Mouse (Mus musculus) heart, embryonic 14.5 days (tissue): ENCODE results near the gene Clasp2. TPM values are rescaled to one million over a fixed set of nuclear protein-coding genes. Genes with fewer than 3 reads are reported as not detected.
A peak's percentile ranks its signal among the peaks of the same experiment; 100 is the strongest.
"Not testable (repeated sequence)": the region's sequence is repeated elsewhere in the genome, so short reads cannot be mapped to it uniquely, and the experiment has no call there.

Experiments used
- ATAC-seq: fragments of 200-750 bp; cut with Nextera tagmentation; 2 replicates; pipeline ENCODE4 v1.8.0; 2017; ENCODE audit warnings: low read depth, moderate TSS enrichment; ENCODE audit not compliant: insufficient number of reproducible peaks, insufficient read depth, low FRiP score
- H3K27ac ChIP-seq, 2 experiments: fragments of 200-500 bp in 1 of 2; fragments of 300-500 bp in 1 of 2; sonication (generic) in 1 of 2; replicated peaks in 1 of 2; 2 replicates each; pipeline ENCODE4 v1.5.1; 2012 to 2014; ENCODE audit warnings: low read depth in 2 of 2, low read length in 2 of 2, control low read depth in 1 of 2, mild to moderate bottlenecking in 1 of 2, mixed read lengths in 1 of 2; ENCODE audit not compliant: control insufficient read depth in 1 of 2, insufficient read depth in 1 of 2
- H3K27me3 ChIP-seq: fragments of 300-500 bp; sonication (generic); 2 replicates; pipeline ENCODE4 v1.6.1; 2014; ENCODE audit warnings: mild to moderate bottlenecking, low read length, control low read depth; ENCODE audit not compliant: control insufficient read depth, insufficient read depth
- H3K36me3 ChIP-seq: fragments of 300-500 bp; sonication (generic); 2 replicates; pipeline ENCODE4 v1.6.1; 2014; ENCODE audit warnings: mild to moderate bottlenecking, control low read depth, low read length, mixed read lengths; ENCODE audit not compliant: control insufficient read depth, insufficient read depth
- H3K4me1 ChIP-seq, 2 experiments: fragments of 200-500 bp in 1 of 2; fragments of 300-500 bp in 1 of 2; sonication (generic) in 1 of 2; 2 replicates each; pipeline ENCODE4 v1.6.1; 2012 to 2014; ENCODE audit warnings: low read length in 2 of 2, control low read depth in 1 of 2, mixed read lengths in 1 of 2; ENCODE audit not compliant: control insufficient read depth in 2 of 2, insufficient read depth in 2 of 2
- H3K4me2 ChIP-seq: fragments of 300-500 bp; sonication (generic); 2 replicates; pipeline ENCODE4 v1.6.1; 2014; ENCODE audit warnings: mild to moderate bottlenecking, low read length
- H3K4me3 ChIP-seq, 2 experiments: fragments of 200-500 bp in 1 of 2; fragments of 300-500 bp in 1 of 2; sonication (generic) in 1 of 2; 2 replicates each; pipeline ENCODE4 v1.5.1; 2012 to 2014; ENCODE audit warnings: low read length in 2 of 2, mild to moderate bottlenecking in 2 of 2, control low read depth in 1 of 2, low read depth in 1 of 2, moderate library complexity in 1 of 2; ENCODE audit not compliant: control insufficient read depth in 1 of 2, insufficient read depth in 1 of 2
- H3K9ac ChIP-seq: fragments of 300-500 bp; sonication (generic); 2 replicates; pipeline ENCODE4 v1.6.1; 2014; ENCODE audit warnings: mild to moderate bottlenecking, low read length
- H3K9me3 ChIP-seq: fragments of 300-500 bp; sonication (generic); 2 replicates; pipeline ENCODE4 v1.6.1; 2016; ENCODE audit warnings: low read length, control low read depth; ENCODE audit not compliant: control insufficient read depth
- WGBS: fragments of 180-500 bp; shearing (Covaris S2); extraction: QIAGEN DNeasy Blood & Tissue Kit; methylation state at CpG from one replicate; pipeline ENCODE4 v1.1.7; 2014; 5-methylcytosine and 5-hydroxymethylcytosine counted together
- polyA plus RNA-seq: library from polyadenylated mRNA; unstranded; fragments of >200 nt; fragmentation: Nextera tagmentation; extraction: Ambion mirVana; gene quantifications from 2 replicates; pipeline ENCODE4 v1.2.1, GENCODE M21; 2014

Gene Clasp2
- polyA plus RNA-seq, 1 experiment from 2014 or later = 25.3 TPM

DNA sequence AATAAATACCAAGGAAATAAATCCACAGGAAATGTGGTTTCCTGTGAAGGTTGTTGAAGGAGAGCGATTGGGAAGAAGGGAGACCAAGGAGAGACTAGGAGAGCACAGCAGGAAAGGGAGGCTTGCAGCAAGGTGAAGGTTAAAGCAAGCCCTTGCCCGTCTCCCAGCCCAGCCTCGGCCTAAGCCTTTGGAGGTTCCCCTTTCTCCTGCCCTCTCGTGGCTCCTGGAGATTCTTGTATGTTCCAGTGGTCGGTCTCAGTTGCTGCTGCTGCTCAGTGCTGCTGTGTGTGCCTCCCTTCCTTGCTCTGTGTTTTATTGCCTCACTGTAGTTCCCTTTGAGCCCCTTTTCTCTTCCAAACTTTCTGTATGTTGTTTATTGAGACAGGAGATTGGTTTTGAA lies 42.4 kb downstream of the Clasp2 start:
- 44% methylated on average over 5 of the region's 5 CpGs for WGBS
- Histone ChIP-seq H3K9me3 (no peaks in the 10 kb centered on the region), H3K4me3 (no peak overlapping the region), H3K27me3 (no peaks in the 10 kb centered on the region), H3K36me3 (0 out of 2 replicates have a peak, but pooled peaks cover 4% of the 10 kb centered on the region), H3K4me2 (no peak overlapping the region), H3K4me1 (no peaks in the 10 kb centered on the region; a peak in 1 of 4 replicates), H3K9ac (no peak overlapping the region), H3K27ac (no peak overlapping the region)
- ATAC-seq = no peak

DNA sequence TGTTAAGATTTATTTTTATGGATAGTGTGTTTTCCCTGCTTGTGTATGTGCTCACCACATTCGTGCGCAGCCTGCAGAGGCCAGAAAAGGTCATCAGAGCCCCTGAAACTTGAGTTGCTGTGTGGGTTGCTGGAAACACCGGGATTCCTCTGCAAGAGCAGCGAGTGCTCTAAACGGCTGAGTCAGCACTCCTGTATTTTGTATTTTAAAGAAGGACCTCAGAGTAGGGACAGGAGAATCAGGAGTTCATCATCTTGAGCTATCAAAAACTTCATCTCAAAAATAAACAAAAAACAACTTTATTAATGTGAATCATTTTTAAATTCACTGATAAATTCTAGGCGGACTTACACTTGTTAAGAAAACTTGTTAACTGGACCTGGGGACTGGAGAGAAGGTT lies 48.0 kb downstream of the Clasp2 start:
- peaks cover 0 to 11% of the 10 kb centered on the region in 2 experiments; a peak in 1 of 4 replicates for H3K4me1 ChIP-seq
- H3K27ac ChIP-seq, H3K9ac ChIP-seq, H3K27me3 ChIP-seq, H3K9me3 ChIP-seq, ATAC-seq, H3K4me3 ChIP-seq, H3K36me3 ChIP-seq, H3K4me2 ChIP-seq: not testable (repeated sequence)
- WGBS = 59% methylated on average over 4 of the region's 6 CpGs

DNA sequence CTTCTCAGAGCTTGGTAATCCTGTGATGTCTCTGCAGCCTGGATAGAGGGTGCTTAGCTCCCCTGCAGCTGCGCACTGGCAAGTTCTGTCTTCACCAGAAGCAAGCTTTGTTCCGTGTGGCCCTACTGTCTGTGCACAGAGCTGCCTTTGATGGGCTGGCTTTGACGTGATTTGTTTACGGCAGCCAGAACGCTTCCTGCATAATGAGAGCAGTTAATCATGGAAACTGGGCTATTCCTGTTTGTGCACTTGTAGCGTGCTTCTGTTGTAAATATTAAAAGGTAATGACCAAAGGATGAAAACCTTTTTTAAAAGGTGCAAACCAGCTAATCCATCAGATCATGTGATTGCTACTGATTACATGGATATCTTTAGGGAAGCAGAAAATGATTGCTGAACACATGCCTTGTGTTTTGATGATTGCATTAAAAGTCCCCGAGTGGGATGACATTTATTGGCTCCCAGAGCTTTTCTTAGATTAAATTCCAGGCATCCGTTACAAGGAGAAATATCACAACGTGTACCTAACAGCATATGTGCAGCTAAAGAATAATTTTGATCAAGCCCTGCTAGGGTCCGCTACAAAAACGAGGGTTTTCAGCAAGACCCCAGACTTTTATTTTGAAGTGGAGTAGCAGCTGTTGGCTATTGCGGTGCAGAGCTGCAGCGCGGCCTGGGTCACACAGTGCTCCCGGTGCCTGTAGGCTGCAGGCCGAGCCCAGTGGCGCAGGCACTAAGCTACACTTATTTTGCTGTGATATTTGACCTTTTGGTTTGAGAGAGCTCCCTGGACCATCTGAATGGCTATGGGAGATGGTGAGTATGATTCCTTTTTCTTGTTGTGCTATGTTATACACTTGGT lies 51.6 kb downstream of the Clasp2 start:
- peak overlapping the region; percentile 70 for H3K9ac ChIP-seq
- WGBS = 3% methylated on average over 17 of the region's 17 CpGs
- ATAC-seq = peak; percentile 87

DNA sequence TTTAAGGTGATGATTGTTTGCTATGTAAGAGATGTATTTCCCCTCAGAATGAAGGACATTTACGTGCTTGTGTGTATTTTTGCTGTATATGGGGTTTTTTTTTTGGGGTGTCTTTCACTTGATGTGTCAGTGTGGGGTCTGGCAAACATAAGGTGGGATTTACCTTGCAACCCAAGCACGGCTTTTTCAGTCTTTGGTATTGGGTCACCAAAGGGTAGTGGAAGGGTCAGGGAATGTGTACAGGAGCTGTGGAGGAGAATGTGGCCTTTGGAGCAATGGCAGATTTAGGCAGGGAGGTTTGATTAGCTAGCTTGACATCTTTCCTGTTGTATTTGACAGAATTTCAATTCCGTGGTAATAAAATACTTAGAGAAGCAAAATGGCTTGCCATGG lies 52.2 kb downstream of the Clasp2 start:
- Histone ChIP-seq H3K4me3 (peak overlapping the region; percentile 46 to 50), H3K27me3 (no peaks in the 10 kb centered on the region), H3K4me1 (peaks cover 0 to 14% of the 10 kb centered on the region in 2 experiments; a peak in 2 of 4 replicates), H3K9me3 (no peaks in the 10 kb centered on the region), H3K9ac (peak overlapping the region; percentile 70), H3K27ac (peak overlapping the region; percentile 66 to 77; a peak in 3 of 4 replicates), H3K4me2 (peak overlapping the region; percentile 66), H3K36me3 (no peaks in the 10 kb centered on the region)
- ATAC-seq = no peak
- WGBS = 39% methylated on average over 3 of the region's 3 CpGs

More for the DNA sequence above, 51.6 kb downstream of the Clasp2 start:
- Histone ChIP-seq H3K27me3 (no peaks in the 10 kb centered on the region), H3K27ac (peak overlapping the region; percentile 66 to 77), H3K4me1 (peaks cover 0 to 14% of the 10 kb centered on the region in 2 experiments; a peak in 2 of 4 replicates), H3K9me3 (no peaks in the 10 kb centered on the region), H3K4me2 (peak overlapping the region; percentile 66), H3K4me3 (peak overlapping the region; percentile 46 to 50), H3K36me3 (no peaks in the 10 kb centered on the region)

DNA sequence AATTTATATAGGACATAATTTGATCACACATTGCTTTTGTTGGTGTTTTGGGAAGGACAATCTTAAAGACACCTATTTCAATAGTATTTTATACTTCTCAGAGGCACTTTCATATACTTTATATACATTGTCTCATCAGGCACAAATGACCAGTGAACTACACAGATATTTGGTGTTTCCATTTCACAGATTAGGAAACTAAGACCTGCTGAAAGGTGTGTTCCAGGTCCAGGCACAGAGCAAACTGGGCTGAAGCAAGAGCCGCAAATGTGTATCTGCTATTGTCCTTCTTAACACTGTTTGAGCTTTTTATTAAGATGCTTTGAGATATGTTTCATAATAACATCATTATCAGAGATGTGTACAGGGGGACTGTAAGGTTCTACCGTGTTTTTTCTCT lies 52.7 kb downstream of the Clasp2 start:
- Histone ChIP-seq H3K4me3 (peak overlapping the region in 1 of 2 experiments; percentile 46; a peak in 2 of 4 replicates), H3K36me3 (no peaks in the 10 kb centered on the region), H3K27ac (no peak overlapping the region), H3K9ac (peak overlapping the region; percentile 70), H3K4me2 (peak overlapping the region; percentile 66), H3K9me3 (no peaks in the 10 kb centered on the region), H3K27me3 (no peaks in the 10 kb centered on the region), H3K4me1 (peaks cover 0 to 14% of the 10 kb centered on the region in 2 experiments; a peak in 2 of 4 replicates)
- 81% methylated on average over 2 of the region's 2 CpGs for WGBS
- no peak for ATAC-seq

DNA sequence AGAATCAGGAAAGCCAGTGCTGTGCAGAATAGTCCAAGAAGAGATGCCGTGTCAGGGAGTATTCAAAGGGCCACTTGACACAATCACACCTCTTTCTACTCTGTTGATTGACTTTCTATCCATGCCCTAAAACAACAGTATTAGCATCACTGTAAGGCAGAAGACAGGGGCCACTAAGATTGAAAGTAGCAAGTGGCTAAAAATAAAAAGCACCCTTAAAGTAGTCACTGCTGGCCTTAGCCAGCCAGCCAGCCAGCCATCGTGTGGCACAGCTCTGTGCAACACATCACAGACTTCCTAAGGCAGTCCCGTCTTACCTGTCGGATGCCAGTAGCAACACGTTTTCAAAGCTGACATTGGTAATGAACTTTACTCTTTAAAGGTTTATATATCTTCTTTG lies 55.9 kb downstream of the Clasp2 start:
- no peak for ATAC-seq

DNA sequence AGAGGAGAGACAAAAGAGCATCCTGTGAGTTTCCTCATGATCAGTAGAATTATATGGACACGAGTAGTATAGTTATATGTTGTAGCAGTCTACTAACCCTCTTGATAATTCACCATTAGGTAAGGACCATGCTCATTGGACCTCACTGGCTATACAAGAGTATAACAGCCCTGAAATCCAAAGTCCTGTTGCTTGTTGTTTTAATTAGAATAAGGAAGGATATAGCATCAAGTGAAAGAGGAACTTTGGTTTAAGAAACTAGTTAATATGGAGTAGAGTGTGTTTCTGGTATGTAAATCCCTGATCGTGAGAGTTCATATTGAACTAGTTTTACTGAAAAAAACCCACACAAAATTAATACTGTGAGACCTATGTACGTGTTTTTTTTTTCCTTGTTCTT lies 59.4 kb downstream of the Clasp2 start:
- 92% methylated on average over 3 of the region's 3 CpGs for WGBS

More for the DNA sequence above, 55.9 kb downstream of the Clasp2 start:
- 50% methylated on average over 5 of the region's 5 CpGs for WGBS
- no peaks in the 10 kb centered on the region for H3K27me3 ChIP-seq
- H3K4me2 ChIP-seq = no peak overlapping the region
- no peaks in the 10 kb centered on the region for H3K9me3 ChIP-seq
- no peaks in the 10 kb centered on the region for H3K36me3 ChIP-seq
- H3K4me1 ChIP-seq = peaks cover 2 to 21% of the 10 kb centered on the region in 2 experiments
- H3K4me3 ChIP-seq = no peak overlapping the region
- H3K9ac ChIP-seq = no peak overlapping the region
- H3K27ac ChIP-seq = no peak overlapping the region

More for the DNA sequence above, 59.4 kb downstream of the Clasp2 start:
- Histone ChIP-seq H3K27me3 (no peaks in the 10 kb centered on the region), H3K9ac (no peak overlapping the region), H3K4me2 (no peak overlapping the region), H3K36me3 (no peaks in the 10 kb centered on the region), H3K4me3 (no peak overlapping the region), H3K27ac (no peak overlapping the region), H3K4me1 (peaks cover 2 to 20% of the 10 kb centered on the region in 2 experiments; a peak in 3 of 4 replicates), H3K9me3 (no peaks in the 10 kb centered on the region)
- ATAC-seq = no peak
